Mouse (Mus musculus) myocyte (in vitro differentiated cells): Measurements from ENCODE around the gene Gmppb.

Source experiments
- MAX ChIP-seq: IDR thresholded peaks from one replicate; pipeline ENCODE4 v1.6.1; 2011; ENCODE audit warnings: low read depth, mild to moderate bottlenecking, control low read depth
- MYOD1 ChIP-seq, 3 experiments: IDR thresholded peaks; one replicate each; pipeline ENCODE4 v1.6.1; 2011; ENCODE audit warnings: control low read depth in 2 of 3, low read depth in 2 of 3, mild to moderate bottlenecking in 2 of 3, moderate library complexity in 1 of 3; ENCODE audit not compliant: insufficient read length in 2 of 3, control insufficient read depth in 1 of 3
- POLR2A ChIP-seq: IDR thresholded peaks from one replicate; pipeline ENCODE4 v1.6.1; 2011; ENCODE audit warnings: low read depth, mild to moderate bottlenecking, control low read depth, moderate library complexity; ENCODE audit not compliant: insufficient read length
- POLR2AphosphoS2 ChIP-seq: IDR thresholded peaks from one replicate; pipeline ENCODE4 v1.6.1; 2011; ENCODE audit warnings: low read depth, control low read depth; ENCODE audit not compliant: insufficient read length

DNA sequence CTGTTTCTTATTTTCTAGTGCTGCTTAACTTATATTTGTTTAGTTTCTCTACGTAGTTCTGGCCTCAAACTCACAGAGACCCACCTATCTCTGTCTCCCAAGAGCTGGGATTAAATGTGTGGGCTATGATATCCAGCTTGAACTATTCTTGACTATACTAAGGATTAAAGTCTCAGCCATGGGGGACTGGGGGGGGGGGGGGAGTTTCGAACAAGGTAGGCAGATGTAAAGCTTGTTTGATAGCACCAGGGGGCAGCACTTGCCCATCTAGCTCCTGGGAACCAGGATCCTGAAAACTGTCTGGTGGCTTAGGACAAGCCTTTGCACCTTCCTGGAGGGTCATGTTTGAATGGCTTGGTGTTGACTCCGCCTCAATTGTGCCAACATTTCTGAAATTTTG is 46.5 kb downstream of the Gmppb start:
- no peak for TF ChIP-seq MAX
- no peak for TF ChIP-seq POLR2A
- TF ChIP-seq MYOD1 (IDR thresholded peaks at IDR 0.05; ENCODE audit: control insufficient read depth in 1 of 3, insufficient read length in 2 of 3, low read depth in 2 of 3): no peak
- no peak for TF ChIP-seq POLR2AphosphoS2
